Mouse (Mus musculus): ENCODE measurements around the gene Stx4a. TPM values are rescaled to one million over a fixed set of nuclear protein-coding genes. Genes with fewer than 3 reads are reported as not detected.

Gene Stx4a
- polyA plus RNA-seq, 1 experiment from 2014 or later, result 41.3 TPM

DNA sequence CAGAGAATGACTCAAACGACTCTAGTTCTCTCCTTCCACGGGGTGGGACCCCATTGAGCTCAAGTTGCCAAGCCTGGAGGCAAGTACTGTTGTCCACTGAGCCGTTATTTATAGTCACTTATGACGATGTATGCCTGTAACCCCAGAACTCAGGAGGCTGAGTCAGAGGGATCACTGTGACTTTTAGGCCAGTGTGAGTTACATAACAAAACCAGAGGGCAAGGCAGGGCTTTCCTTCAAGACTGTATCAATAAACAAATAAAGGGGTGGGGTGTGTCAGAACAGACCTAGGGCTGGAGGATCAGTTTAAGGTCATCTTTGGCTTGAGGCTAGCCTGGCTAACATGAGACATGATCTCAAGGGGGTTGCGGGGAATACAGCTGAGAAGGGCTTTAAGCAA is 26.8 kb downstream of the Stx4a start:
- peaks cover 5% of the 10 kb centered on the region; the same call in 1 of the 2 replicates for H3K36me3 ChIP-seq (ENCODE audit: insufficient read depth, low read length)
- H3K4me1 ChIP-seq (ENCODE audit: insufficient read depth, low read depth, low read length), result no peaks in the 10 kb centered on the region
- H3K27me3 ChIP-seq (replicated peaks; ENCODE audit: insufficient read depth, low read length), result no peaks in the 10 kb centered on the region
- no peak overlapping the region for H3K27ac ChIP-seq (ENCODE audit: low read length)
- DNase-seq (ENCODE audit: low spot score) (peak; percentile 8), ATAC-seq (peak; percentile 59)
- no peak overlapping the region for H3K9ac ChIP-seq (replicated peaks; ENCODE audit: low read depth)
- no peak overlapping the region for H3K4me2 ChIP-seq (replicated peaks; ENCODE audit: low read depth, low read length)
- WGBS, result 52% methylated on average over 5 of the region's 5 CpGs
- H3K9me3 ChIP-seq (ENCODE audit: low read length), result no peaks in the 10 kb centered on the region
- no peak overlapping the region for H3K4me3 ChIP-seq (ENCODE audit: low read depth, low read length)
- no peak for TF ChIP-seq EP300 (IDR thresholded peaks at IDR 0.05)
- no peak for TF ChIP-seq CTCF (IDR thresholded peaks at IDR 0.05)

DNA sequence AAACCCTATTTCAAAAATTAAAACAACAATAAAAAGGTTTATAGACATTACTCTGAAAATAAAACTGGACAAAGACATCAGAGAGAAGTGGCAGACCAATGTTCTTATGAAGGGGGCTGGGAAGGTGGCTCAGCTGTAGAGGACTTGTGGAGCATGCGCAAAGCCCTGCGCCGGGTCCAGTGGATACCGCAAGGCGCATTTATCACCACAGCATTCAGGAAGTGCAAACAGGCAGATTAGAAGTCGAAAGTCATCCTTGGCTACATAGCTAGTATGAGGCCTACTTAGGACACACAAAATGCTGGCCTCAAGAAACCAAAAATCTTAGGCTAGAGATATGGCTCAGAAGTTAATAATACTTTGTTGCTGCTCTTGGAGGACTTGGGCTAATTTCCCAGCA is 34.2 kb downstream of the Stx4a start:
- DNase-seq (ENCODE audit: low spot score) (no peak), ATAC-seq (no peak)
- Histone ChIP-seq H3K27me3 (replicated peaks; ENCODE audit: insufficient read depth, low read length) (no peaks in the 10 kb centered on the region), H3K9ac (replicated peaks; ENCODE audit: low read depth) (no peak overlapping the region), H3K4me2 (replicated peaks; ENCODE audit: low read depth, low read length) (no peak overlapping the region), H3K27ac (ENCODE audit: low read length) (no peak overlapping the region), H3K4me1 (ENCODE audit: insufficient read depth, low read depth, low read length) (no peaks in the 10 kb centered on the region), H3K4me3 (ENCODE audit: low read depth, low read length) (no peak overlapping the region), H3K36me3 (ENCODE audit: insufficient read depth, low read length) (no peaks in the 10 kb centered on the region), H3K9me3 (ENCODE audit: low read length) (no peaks in the 10 kb centered on the region)
- TF ChIP-seq EP300 (IDR thresholded peaks at IDR 0.05) (no peak), CTCF (IDR thresholded peaks at IDR 0.05) (no peak)
- WGBS, result 84% methylated on average over 6 of the region's 6 CpGs

DNA sequence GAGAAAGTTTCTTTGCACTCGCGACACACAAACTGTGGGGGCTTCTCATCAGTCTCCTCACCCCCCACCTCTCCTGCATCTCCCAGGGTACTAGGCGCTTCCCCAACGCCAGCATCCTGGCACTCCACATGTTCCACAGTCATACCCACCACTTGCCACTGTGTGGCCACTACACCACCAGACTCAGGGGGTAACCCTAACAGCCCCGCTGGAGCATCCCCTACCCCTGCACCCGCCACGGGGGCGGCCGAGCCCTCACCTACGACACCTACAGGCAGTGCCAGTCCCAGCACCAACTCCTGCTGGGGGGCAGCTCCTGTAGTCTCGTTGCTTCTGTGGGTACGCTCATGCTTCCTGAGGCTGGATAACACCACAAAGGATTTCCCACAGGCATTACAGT is 42.3 kb downstream of the Stx4a start:
- Histone ChIP-seq H3K4me3 (ENCODE audit: low read depth, low read length) (no peak overlapping the region), H3K4me1 (ENCODE audit: insufficient read depth, low read depth, low read length) (no peaks in the 10 kb centered on the region), H3K27me3 (replicated peaks; ENCODE audit: insufficient read depth, low read length) (no peaks in the 10 kb centered on the region), H3K36me3 (ENCODE audit: insufficient read depth, low read length) (no peaks in the 10 kb centered on the region), H3K4me2 (replicated peaks; ENCODE audit: low read depth, low read length) (no peak overlapping the region), H3K27ac (ENCODE audit: low read length) (no peak overlapping the region), H3K9me3 (ENCODE audit: low read length) (no peaks in the 10 kb centered on the region), H3K9ac (replicated peaks; ENCODE audit: low read depth) (no peak overlapping the region)
- no peak for ATAC-seq
- peak; percentile 4; the same call in 1 of the 2 replicates for TF ChIP-seq CTCF (IDR thresholded peaks at IDR 0.05)
- TF ChIP-seq EP300 (IDR thresholded peaks at IDR 0.05), result no peak
- WGBS, result 92% methylated on average over 12 of the region's 12 CpGs
- DNase-seq (ENCODE audit: low spot score), result no peak

DNA sequence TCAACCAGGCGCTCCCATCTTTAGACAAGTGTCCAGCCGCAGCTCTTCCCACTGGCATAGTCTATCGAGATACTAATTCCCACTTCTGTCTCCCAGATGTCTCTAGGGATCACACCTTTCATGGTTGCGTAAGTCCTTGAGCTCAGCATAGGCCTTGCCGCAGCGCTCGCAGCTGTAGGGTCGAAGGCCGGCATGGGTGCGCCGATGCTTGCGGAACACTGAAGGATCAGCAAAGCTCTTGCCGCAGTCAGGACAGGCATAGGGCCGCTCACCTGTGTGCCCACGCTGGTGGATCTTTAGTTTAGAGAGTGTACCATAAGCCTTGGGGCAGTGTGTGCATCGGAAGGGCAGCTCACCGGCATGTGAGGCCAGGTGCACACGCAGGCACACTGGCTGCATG is 43.5 kb downstream of the Stx4a start:
- DNase-seq (ENCODE audit: low spot score) (no peak), ATAC-seq (no peak)
- WGBS, result 96% methylated on average over 18 of the region's 18 CpGs
- H3K27ac ChIP-seq (ENCODE audit: low read length), result no peak overlapping the region
- no peaks in the 10 kb centered on the region for H3K9me3 ChIP-seq (ENCODE audit: low read length)
- no peaks in the 10 kb centered on the region for H3K4me1 ChIP-seq (ENCODE audit: insufficient read depth, low read depth, low read length)
- no peaks in the 10 kb centered on the region for H3K27me3 ChIP-seq (replicated peaks; ENCODE audit: insufficient read depth, low read length)
- H3K4me2 ChIP-seq (replicated peaks; ENCODE audit: low read depth, low read length), result no peak overlapping the region
- TF ChIP-seq CTCF (IDR thresholded peaks at IDR 0.05) (no peak), EP300 (IDR thresholded peaks at IDR 0.05) (no peak)
- H3K9ac ChIP-seq (replicated peaks; ENCODE audit: low read depth), result no peak overlapping the region
- H3K36me3 ChIP-seq (ENCODE audit: insufficient read depth, low read length), result no peaks in the 10 kb centered on the region
- H3K4me3 ChIP-seq (ENCODE audit: low read depth, low read length), result no peak overlapping the region

DNA sequence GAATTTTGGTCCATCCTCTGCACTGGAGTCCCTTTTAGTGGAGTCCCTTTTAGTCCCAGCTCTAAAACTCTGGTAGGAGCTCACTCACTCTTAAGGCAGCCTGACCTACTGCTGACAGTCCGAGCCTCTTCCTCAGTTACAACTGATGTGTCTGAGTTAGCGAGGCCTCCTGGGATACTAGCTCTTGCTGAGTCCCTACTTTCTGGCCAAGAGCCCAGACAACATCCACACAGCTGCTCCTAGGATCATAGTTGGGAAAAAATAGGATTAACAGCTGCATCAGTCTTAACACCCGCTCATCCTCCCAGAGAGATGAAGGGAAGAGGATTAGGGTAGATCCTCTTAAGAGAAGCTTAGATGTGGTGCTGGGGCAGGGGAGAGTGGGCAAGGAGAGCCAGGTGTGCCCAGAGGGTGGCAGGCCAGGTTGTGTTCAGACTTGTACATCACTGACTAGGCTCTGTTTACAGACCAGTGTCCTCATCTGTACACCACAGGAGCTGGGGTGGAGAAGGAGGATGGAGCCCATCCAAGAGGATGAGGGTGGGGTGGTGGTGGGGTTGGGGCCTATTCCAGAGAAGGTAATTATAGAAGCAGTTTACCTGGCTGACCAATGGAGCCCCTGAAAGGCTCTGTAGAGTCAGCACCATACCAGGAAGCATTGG is 45.2 kb downstream of the Stx4a start:
- Histone ChIP-seq H3K9ac (replicated peaks; ENCODE audit: low read depth) (no peak overlapping the region), H3K4me2 (replicated peaks; ENCODE audit: low read depth, low read length) (no peak overlapping the region), H3K4me1 (ENCODE audit: insufficient read depth, low read depth, low read length) (no peaks in the 10 kb centered on the region), H3K27me3 (replicated peaks; ENCODE audit: insufficient read depth, low read length) (no peaks in the 10 kb centered on the region), H3K4me3 (ENCODE audit: low read depth, low read length) (no peak overlapping the region), H3K27ac (ENCODE audit: low read length) (no peak overlapping the region), H3K36me3 (ENCODE audit: insufficient read depth, low read length) (no peaks in the 10 kb centered on the region), H3K9me3 (ENCODE audit: low read length) (no peaks in the 10 kb centered on the region)
- ATAC-seq, result peak; percentile 35; the same call in 1 of the 2 replicates
- 66% methylated on average over 3 of the region's 3 CpGs for WGBS
- DNase-seq (ENCODE audit: low spot score), result peak; percentile 46
- TF ChIP-seq CTCF (IDR thresholded peaks at IDR 0.05), result no peak
- TF ChIP-seq EP300 (IDR thresholded peaks at IDR 0.05), result no peak

DNA sequence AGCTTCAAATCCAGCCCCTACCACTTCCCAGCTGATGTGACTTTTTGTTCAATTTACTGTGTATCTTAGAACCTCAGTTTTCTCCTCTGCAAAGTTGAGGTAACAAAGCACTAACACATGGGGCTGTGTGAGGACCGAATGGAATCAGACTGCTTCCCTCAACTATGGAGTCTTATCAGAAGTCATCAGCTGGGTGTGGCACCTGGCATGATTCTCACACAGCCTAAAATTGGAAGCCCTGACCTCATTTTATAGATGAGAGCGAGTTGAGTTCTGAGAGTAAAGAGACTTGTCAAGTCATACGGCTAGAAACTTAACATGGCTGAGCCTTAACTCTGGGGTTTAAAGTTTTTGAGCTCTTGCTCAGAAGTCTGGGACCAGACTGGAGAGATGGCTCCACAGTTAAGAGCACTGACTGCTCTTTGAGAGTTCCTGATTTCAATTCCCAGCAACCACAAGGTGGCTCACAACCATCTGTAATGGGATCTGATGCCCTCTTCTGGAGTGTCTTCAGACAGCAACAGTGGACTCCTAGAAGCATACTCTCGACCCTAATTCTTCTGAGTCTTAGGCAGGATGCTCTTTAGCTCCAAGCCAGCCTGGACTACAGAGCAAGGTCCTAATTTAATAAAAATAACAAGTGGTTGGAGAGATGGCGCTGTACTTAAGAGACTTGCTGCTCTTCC is 46.2 kb downstream of the Stx4a start:
- no peak overlapping the region for H3K27ac ChIP-seq (ENCODE audit: low read length)
- no peak overlapping the region for H3K4me2 ChIP-seq (replicated peaks; ENCODE audit: low read depth, low read length)
- H3K36me3 ChIP-seq (ENCODE audit: insufficient read depth, low read length), result no peaks in the 10 kb centered on the region
- H3K4me1 ChIP-seq (ENCODE audit: insufficient read depth, low read depth, low read length), result peaks cover 5% of the 10 kb centered on the region; the same call in 1 of the 2 replicates
- ATAC-seq (no peak), DNase-seq (ENCODE audit: low spot score) (no peak)
- TF ChIP-seq EP300 (IDR thresholded peaks at IDR 0.05) (no peak), CTCF (IDR thresholded peaks at IDR 0.05) (peak; percentile 50)
- H3K9ac ChIP-seq (replicated peaks; ENCODE audit: low read depth), result no peak overlapping the region
- H3K4me3 ChIP-seq (ENCODE audit: low read depth, low read length), result no peak overlapping the region
- H3K9me3 ChIP-seq (ENCODE audit: low read length), result no peaks in the 10 kb centered on the region
- 80% methylated on average over 5 of the region's 5 CpGs for WGBS
- H3K27me3 ChIP-seq (replicated peaks; ENCODE audit: insufficient read depth, low read length), result no peaks in the 10 kb centered on the region
